Mouse (Mus musculus): ENCODE measurements around the gene Eef2.

DNA sequence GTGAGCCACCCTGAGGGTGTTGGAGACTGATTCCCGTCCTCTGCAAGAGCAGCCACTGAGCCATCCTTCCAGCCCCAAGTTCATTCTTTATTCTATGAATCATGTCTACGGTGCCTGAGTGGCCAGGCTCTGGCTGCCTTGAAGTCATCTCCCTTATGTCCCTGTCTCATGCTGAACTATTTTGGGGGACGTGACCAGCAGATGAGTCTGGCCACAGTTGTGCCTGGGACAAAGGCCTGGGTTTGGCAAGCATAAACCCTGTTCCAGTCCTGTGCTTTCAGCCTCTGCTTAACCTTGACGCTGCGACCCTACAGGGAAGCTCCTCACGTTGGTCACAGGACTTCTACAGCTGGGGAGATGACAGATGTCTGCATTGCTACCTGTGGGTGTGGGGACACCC, 20.9 kb downstream of the Eef2 start:
- TF ChIP-seq CTCF (IDR thresholded peaks at IDR 0.05; ENCODE audit: control insufficient read depth, insufficient read depth, low read length) (no peak), POLR2A (IDR thresholded peaks at IDR 0.05; ENCODE audit: borderline replicate concordance, control insufficient read depth, low read depth, low read length) (no peak)

All from bone marrow, adult 2 months (tissue).